Mouse (Mus musculus): ENCODE measurements around the gene Nrp2.

Gene Nrp2

GRCm38 (mm10) chr1:62704889-62705516, 1.9 kb downstream of the Nrp2 start:
- no peak for DNase-seq

GRCm38 (mm10) chr1:62705517-62705981, 2.5 kb downstream of the Nrp2 start:
- peak; percentile 36 for DNase-seq

- peak; percentile 65 for DNase-seq
These were observed 3.3 kb downstream of the Nrp2 start for GRCm38 (mm10) chr1:62706085-62707021.

- peak; percentile 67 for DNase-seq
These were observed 4.2 kb downstream of the Nrp2 start for GRCm38 (mm10) chr1:62707101-62707912.

GRCm38 (mm10) chr1:62707913-62708860, 5.1 kb downstream of the Nrp2 start:
- no peak for DNase-seq

GRCm38 (mm10) chr1:62709770-62710335, 6.8 kb downstream of the Nrp2 start:
- DNase-seq: no peak

GRCm38 (mm10) chr1:62713021-62713676, 10.1 kb downstream of the Nrp2 start:
- DNase-seq: no peak

- no peak for DNase-seq
These were observed 11.9 kb downstream of the Nrp2 start for GRCm38 (mm10) chr1:62715004-62715403.

- DNase-seq: no peak
These were observed 12.6 kb downstream of the Nrp2 start for GRCm38 (mm10) chr1:62715692-62716091.

GRCm38 (mm10) chr1:62716836-62717478, 13.9 kb downstream of the Nrp2 start:
- DNase-seq: peak; percentile 47

- DNase-seq: peak; percentile 65
These were observed 14.6 kb downstream of the Nrp2 start for GRCm38 (mm10) chr1:62717552-62718236.

GRCm38 (mm10) chr1:62718237-62718571, 15.1 kb downstream of the Nrp2 start:
- no peak for DNase-seq

GRCm38 (mm10) chr1:62718750-62719149, 15.7 kb downstream of the Nrp2 start:
- DNase-seq: no peak

- no peak for DNase-seq
These were observed 16.7 kb downstream of the Nrp2 start for GRCm38 (mm10) chr1:62719770-62720169.

- no peak for DNase-seq
These were observed 17.1 kb downstream of the Nrp2 start for GRCm38 (mm10) chr1:62720176-62720575.

- DNase-seq: no peak
These were observed 17.9 kb downstream of the Nrp2 start for GRCm38 (mm10) chr1:62720727-62721705.

GRCm38 (mm10) chr1:62721706-62722187, 18.7 kb downstream of the Nrp2 start:
- no peak for DNase-seq

- peak; percentile 50 for DNase-seq
These were observed 19.4 kb downstream of the Nrp2 start for GRCm38 (mm10) chr1:62722526-62722925.

GRCm38 (mm10) chr1:62723891-62724290, 20.8 kb downstream of the Nrp2 start:
- no peak for DNase-seq

Data from retina, postnatal 1 day (tissue).